Mouse (Mus musculus): Measurements from ENCODE around the gene Gltp.

GRCm38 (mm10) chr5:114686726-114687210, 4.0 kb downstream of the Gltp start:
- no peak for TF ChIP-seq CTCF (IDR thresholded peaks at IDR 0.05; ENCODE audit: low read depth)
- TF ChIP-seq EP300 (IDR thresholded peaks at IDR 0.05; ENCODE audit: low read depth), result no peak

Data from liver, embryonic 14.5 days (tissue).